Mouse (Mus musculus) stomach, postnatal 0 days (tissue): Measurements from ENCODE around the gene Abcd4. TPM values are rescaled to one million over a fixed set of nuclear protein-coding genes. Genes with fewer than 3 reads are reported as not detected.
A peak's percentile ranks its signal among the peaks of the same experiment; 100 is the strongest.

Experiments used
- ATAC-seq: fragments of 200-750 bp; cut with Nextera tagmentation; 2 replicates; pipeline ENCODE4 v1.8.0; 2017; ENCODE audit not compliant: low FRiP score, low TSS enrichment
- DNase-seq: peaks from one replicate; pipeline ENCODE4 v3.0.0-alpha.2; 2016; ENCODE audit warnings: low spot score
- H3K27ac ChIP-seq: fragments of 300-500 bp; sonication (generic); replicated peaks from 2 replicates; pipeline ENCODE4 v1.5.1; 2014; ENCODE audit warnings: mild to moderate bottlenecking, control low read depth
- H3K27me3 ChIP-seq: fragments of 300-500 bp; sonication (generic); 2 replicates; pipeline ENCODE4 v1.6.1; 2014; ENCODE audit warnings: low read length; ENCODE audit not compliant: control insufficient read depth, insufficient read depth
- H3K36me3 ChIP-seq: fragments of 300-500 bp; sonication (generic); 2 replicates; pipeline ENCODE4 v1.6.1; 2014; ENCODE audit warnings: low read length, mixed read lengths; ENCODE audit not compliant: control insufficient read depth, insufficient read depth
- H3K4me1 ChIP-seq: fragments of 300-500 bp; sonication (generic); replicated peaks from 2 replicates; pipeline ENCODE4 v1.6.1; 2014; ENCODE audit warnings: antibody characterized with exemption; ENCODE audit not compliant: control insufficient read depth, insufficient read depth
- H3K4me2 ChIP-seq: fragments of 300-500 bp; sonication (generic); replicated peaks from 2 replicates; pipeline ENCODE4 v1.6.1; 2014; ENCODE audit warnings: low read depth, mild to moderate bottlenecking, control low read depth, moderate library complexity
- H3K4me3 ChIP-seq: fragments of 300-500 bp; sonication (generic); 2 replicates; pipeline ENCODE4 v1.5.1; 2014; ENCODE audit warnings: low read depth, low read length, control low read depth
- H3K9ac ChIP-seq: fragments of 300-500 bp; sonication (generic); 2 replicates; pipeline ENCODE4 v1.6.1; 2014; ENCODE audit warnings: mild to moderate bottlenecking, low read length, control low read depth, mixed read lengths
- H3K9me3 ChIP-seq: fragments of 300-500 bp; sonication (generic); 2 replicates; pipeline ENCODE4 v1.6.1; 2016; ENCODE audit warnings: low read length; ENCODE audit not compliant: control insufficient read depth
- CTCF ChIP-seq: IDR thresholded peaks from 2 replicates; pipeline ENCODE4 v1.5.1; 2016; ENCODE audit warnings: antibody characterized with exemption, low read depth, mild to moderate bottlenecking, moderate library complexity
- EP300 ChIP-seq: optimal IDR thresholded peaks from 2 replicates; pipeline ENCODE3; 2016; ENCODE audit warnings: antibody characterized with exemption
- WGBS: fragments of 180-500 bp; shearing (Covaris S2); extraction: QIAGEN DNeasy Blood & Tissue Kit; methylation state at CpG from one replicate; pipeline ENCODE4 v1.1.7; 2014; 5-methylcytosine and 5-hydroxymethylcytosine counted together
- polyA plus RNA-seq: library from polyadenylated mRNA; unstranded; fragments of >200 nt; fragmentation: Nextera tagmentation; extraction: Ambion mirVana; gene quantifications from 2 replicates; pipeline ENCODE4 v1.2.1, GENCODE M21; 2015

The Abcd4 gene
- polyA plus RNA-seq, 1 experiment from 2014 or later: 6.0 TPM

GRCm38 (mm10) chr12:84581285-84581684, 35.9 kb downstream of the Abcd4 start:
- no peak overlapping the region for H3K27ac ChIP-seq
- no peak for DNase-seq
- H3K4me2 ChIP-seq: no peak overlapping the region
- no peaks in the 10 kb centered on the region for H3K9me3 ChIP-seq
- 92% methylated on average over 2 of the region's 2 CpGs for WGBS
- no peaks in the 10 kb centered on the region for H3K4me1 ChIP-seq
- no peaks in the 10 kb centered on the region for H3K36me3 ChIP-seq
- TF ChIP-seq EP300: no peak
- peak; percentile 27 for TF ChIP-seq CTCF
- ATAC-seq: no peak
- no peaks in the 10 kb centered on the region for H3K27me3 ChIP-seq
- no peak overlapping the region for H3K9ac ChIP-seq
- H3K4me3 ChIP-seq: no peak overlapping the region

GRCm38 (mm10) chr12:84578440-84578770, 38.8 kb downstream of the Abcd4 start:
- ATAC-seq (no peak), DNase-seq (no peak)
- 40% methylated on average over 5 of the region's 5 CpGs for WGBS
- H3K4me1 ChIP-seq: no peaks in the 10 kb centered on the region
- no peak for TF ChIP-seq EP300
- no peak for TF ChIP-seq CTCF
- no peaks in the 10 kb centered on the region for H3K9me3 ChIP-seq
- H3K4me3 ChIP-seq: no peak overlapping the region
- 0 out of 2 replicates have a peak, but pooled peaks cover 2% of the 10 kb centered on the region for H3K27me3 ChIP-seq
- no peak overlapping the region for H3K9ac ChIP-seq
- H3K4me2 ChIP-seq: no peak overlapping the region
- no peak overlapping the region for H3K27ac ChIP-seq
- no peaks in the 10 kb centered on the region for H3K36me3 ChIP-seq

- 70% methylated on average over 11 of the region's 11 CpGs for WGBS
- ATAC-seq: no peak
- Histone ChIP-seq H3K27me3 (peaks cover 7% of the 10 kb centered on the region; the same call in 1 of the 2 replicates), H3K9me3 (no peaks in the 10 kb centered on the region), H3K9ac (no peak overlapping the region), H3K4me3 (no peak overlapping the region), H3K36me3 (no peaks in the 10 kb centered on the region), H3K4me1 (no peaks in the 10 kb centered on the region), H3K27ac (no peak overlapping the region), H3K4me2 (no peak overlapping the region)
- DNase-seq: no peak
- TF ChIP-seq CTCF (peak; percentile 15; the same call in 1 of the 2 replicates), EP300 (no peak)
These were observed 39.3 kb downstream of the Abcd4 start for GRCm38 (mm10) chr12:84577768-84578439.

GRCm38 (mm10) chr12:84573094-84573493, 44.1 kb downstream of the Abcd4 start:
- Histone ChIP-seq H3K4me3 (no peak overlapping the region), H3K27me3 (peaks cover 18% of the 10 kb centered on the region), H3K4me1 (no peaks in the 10 kb centered on the region), H3K4me2 (no peak overlapping the region), H3K36me3 (no peaks in the 10 kb centered on the region), H3K27ac (no peak overlapping the region), H3K9ac (no peak overlapping the region), H3K9me3 (no peaks in the 10 kb centered on the region)
- WGBS: 23% methylated on average over 7 of the region's 7 CpGs
- no peak for DNase-seq
- no peak for ATAC-seq
- TF ChIP-seq CTCF: no peak
- TF ChIP-seq EP300: no peak

GRCm38 (mm10) chr12:84572341-84572720, 44.9 kb downstream of the Abcd4 start:
- H3K9me3 ChIP-seq: no peaks in the 10 kb centered on the region
- no peak overlapping the region for H3K4me3 ChIP-seq
- H3K4me1 ChIP-seq: no peaks in the 10 kb centered on the region
- H3K27ac ChIP-seq: no peak overlapping the region
- DNase-seq: no peak
- H3K36me3 ChIP-seq: no peaks in the 10 kb centered on the region
- 11% methylated on average over 7 of the region's 7 CpGs for WGBS
- ATAC-seq: no peak
- H3K9ac ChIP-seq: no peak overlapping the region
- peaks cover 18% of the 10 kb centered on the region for H3K27me3 ChIP-seq
- no peak for TF ChIP-seq EP300
- H3K4me2 ChIP-seq: no peak overlapping the region

GRCm38 (mm10) chr12:84571466-84572340, 45.5 kb downstream of the Abcd4 start:
- H3K9me3 ChIP-seq: no peaks in the 10 kb centered on the region
- no peak overlapping the region for H3K27ac ChIP-seq
- peak; percentile 35 for DNase-seq
- 2% methylated on average over 43 of the region's 43 CpGs for WGBS
- 0 out of 2 replicates have a peak overlapping the region, but pooled peaks have one; percentile 0 for H3K4me3 ChIP-seq
- no peak for ATAC-seq
- H3K9ac ChIP-seq: no peak overlapping the region
- no peaks in the 10 kb centered on the region for H3K4me1 ChIP-seq
- no peak for TF ChIP-seq EP300
- TF ChIP-seq CTCF: no peak
- H3K36me3 ChIP-seq: no peaks in the 10 kb centered on the region
- no peak overlapping the region for H3K4me2 ChIP-seq
- peaks cover 18% of the 10 kb centered on the region for H3K27me3 ChIP-seq
